In genomic region chr9:120988088-120988487, GRCm38 (mm10) we compare ENCODE assay signal across 14 mouse cellular contexts. TPM values are rescaled to one million over a fixed set of nuclear protein-coding genes. Genes with fewer than 3 reads are reported as not detected.
A peak's percentile ranks its signal among the peaks of the same experiment; 100 is the strongest.
DNase-seq lines count a peak whose midpoint lies in the region; ATAC-seq lines count a peak whose summit lies in the region.
"Had no signal": no experiment of that assay in that cellular context is flagged by ENCODE, and none has a peak within 500 bp of the region (broad histone marks: within the 10 kb centered on the region; RNA-seq: fewer than 3 reads in every experiment).

No protein-coding gene starts in this region.

- peak overlapping the region; percentile 46 for H3K4me2 ChIP-seq in heart, embryonic 14.5 days (ENCODE audit: low read length)
- no peak overlapping the region for H3K4me2 ChIP-seq in neural tube, embryonic 12.5 days (replicated peaks)
- peak overlapping the region; percentile 14; the same call in 1 of the 2 replicates for H3K4me2 ChIP-seq in intestine, embryonic 16.5 days (ENCODE audit: low read depth, low read length)
- H3K4me2 ChIP-seq: limb, embryonic 15.5 days had no signal

- H3K27me3 ChIP-seq in heart, embryonic 14.5 days (ENCODE audit: control insufficient read depth, insufficient read depth, low read length) = no peaks in the 10 kb centered on the region
- H3K27me3 ChIP-seq in neural tube, embryonic 12.5 days (replicated peaks) = no peaks in the 10 kb centered on the region
- H3K27me3 ChIP-seq in intestine, embryonic 16.5 days (replicated peaks; ENCODE audit: control insufficient read depth, insufficient read depth, low read length) = no peaks in the 10 kb centered on the region
- H3K27me3 ChIP-seq: limb, embryonic 15.5 days had no signal

- peak overlapping the region; percentile 59; the same call in 1 of the 2 replicates for H3K9ac ChIP-seq in heart, embryonic 14.5 days (ENCODE audit: low read length)
- no peak overlapping the region for H3K9ac ChIP-seq in neural tube, embryonic 12.5 days
- H3K9ac ChIP-seq in intestine, embryonic 16.5 days (ENCODE audit: low read depth, low read length) = 0 out of 2 replicates have a peak overlapping the region, but pooled peaks have one; percentile 49
- H3K9ac ChIP-seq: limb, embryonic 15.5 days had no signal

- no peak for DNase-seq in heart, adult 9 months (ENCODE audit: low spot score in 2 of 2)
- DNase-seq in neural tube, embryonic 10.5 days (ENCODE audit: extremely low spot score, low spot score) = no peak
- DNase-seq in adrenal gland, postnatal 36 days = no peak
- no peak for DNase-seq in layer of hippocampus, adult 8-10 months (ENCODE audit: low spot score in 2 of 2)
- DNase-seq: cerebellum, adult 9-10 months; kidney, postnatal 10 days; lung, postnatal 10 days; thymus, postnatal 14 days had no signal

- no peaks in the 10 kb centered on the region for H3K9me3 ChIP-seq in heart, embryonic 14.5 days (ENCODE audit: control insufficient read depth, low read length)
- H3K9me3 ChIP-seq in neural tube, embryonic 12.5 days = no peaks in the 10 kb centered on the region
- H3K9me3 ChIP-seq in intestine, embryonic 16.5 days (ENCODE audit: control insufficient read depth, low read length) = no peaks in the 10 kb centered on the region
- H3K9me3 ChIP-seq: limb, embryonic 15.5 days had no signal

- peaks cover 33 to 34% of the 10 kb centered on the region in 2 experiments for H3K4me1 ChIP-seq in heart, embryonic 14.5 days (ENCODE audit: control insufficient read depth in 2 of 2, insufficient read depth in 2 of 2, low read length in 2 of 2)
- H3K4me1 ChIP-seq in neural tube, embryonic 12.5 days = peaks cover 26% of the 10 kb centered on the region
- peaks cover 36% of the 10 kb centered on the region for H3K4me1 ChIP-seq in intestine, embryonic 16.5 days (ENCODE audit: control insufficient read depth, insufficient read depth, low read length)

- no peak overlapping the region for H3K4me3 ChIP-seq in heart, embryonic 14.5 days (ENCODE audit: control insufficient read depth in 1 of 2, insufficient read depth in 1 of 2, low read depth in 1 of 2, low read length in 2 of 2)
- H3K4me3 ChIP-seq in neural tube, embryonic 12.5 days = no peak overlapping the region
- H3K4me3 ChIP-seq in intestine, embryonic 16.5 days (ENCODE audit: low read length) = no peak overlapping the region
- H3K4me3 ChIP-seq: left cerebral cortex, adult 2 months; limb, embryonic 15.5 days had no signal

- WGBS in heart, embryonic 14.5 days = 36% methylated on average over 9 of the region's 9 CpGs
- 34% methylated on average over 9 of the region's 9 CpGs for WGBS in neural tube, embryonic 12.5 days
- WGBS in intestine, embryonic 16.5 days = 46% methylated on average over 9 of the region's 9 CpGs

- H3K27ac ChIP-seq in heart, embryonic 14.5 days (replicated peaks in 1 of 2; ENCODE audit: control insufficient read depth in 1 of 2, insufficient read depth in 1 of 2, low read depth in 2 of 2, low read length in 2 of 2) = 0 out of 4 replicates have a peak overlapping the region, but pooled peaks have one; percentile 8 to 41
- H3K27ac ChIP-seq in neural tube, embryonic 12.5 days = no peak overlapping the region
- H3K27ac ChIP-seq in intestine, embryonic 16.5 days (ENCODE audit: low read length) = peak overlapping the region; percentile 35
- H3K27ac ChIP-seq: left cerebral cortex, adult 2 months; limb, embryonic 15.5 days had no signal

- ATAC-seq in heart, embryonic 14.5 days (ENCODE audit: insufficient number of reproducible peaks, insufficient read depth, low FRiP score, low read depth) = 0 out of 2 replicates have a peak, but pooled peaks have one; percentile 27
- ATAC-seq in neural tube, embryonic 12.5 days (ENCODE audit: low FRiP score, low read depth) = peak; percentile 48; the same call in 1 of the 2 replicates
- ATAC-seq in intestine, embryonic 16.5 days = no peak
- ATAC-seq in monocyte, adult 5-6 weeks (replicated peaks; ENCODE audit: insufficient number of reproducible peaks, low FRiP score, low TSS enrichment, poor library complexity, severe bottlenecking) = no peak

- H3K36me3 ChIP-seq in heart, embryonic 14.5 days (ENCODE audit: control insufficient read depth, insufficient read depth, low read length) = 0 out of 2 replicates have a peak, but pooled peaks cover 2% of the 10 kb centered on the region
- H3K36me3 ChIP-seq in neural tube, embryonic 12.5 days = 0 out of 2 replicates have a peak, but pooled peaks cover 2% of the 10 kb centered on the region
- no peaks in the 10 kb centered on the region for H3K36me3 ChIP-seq in intestine, embryonic 16.5 days (ENCODE audit: control insufficient read depth, insufficient read depth, low read length)
- H3K36me3 ChIP-seq: limb, embryonic 15.5 days had no signal

RNA-seq across cellular contexts. Expression of gene Ctnnb1, which starts 59.1 kb away (rescaled TPM):
- polyA plus RNA-seq in heart, embryonic 14.5 days (2014; fragmentation: Nextera tagmentation; extraction: Ambion mirVana) = 436 and 437 TPM in 2 replicates
- 589 and 619 TPM in 2 replicates for polyA plus RNA-seq in neural tube, embryonic 12.5 days (2016; fragmentation: Nextera tagmentation; extraction: Ambion mirVana)
- polyA plus RNA-seq in intestine, embryonic 16.5 days (2015; fragmentation: Nextera tagmentation; extraction: Ambion mirVana) = 448 and 454 TPM in 2 replicates
- total RNA-seq in monocyte, adult 5-6 weeks (2017) = 355 to 477 TPM (median 465 TPM) in 3 replicates
- total RNA-seq in adrenal gland, postnatal 36 days (2021) = 1,000 to 10,000 TPM in 1 of 2 experiments, 100 to 1,000 TPM in 1; 873 to 1,015 TPM
- total RNA-seq in layer of hippocampus, adult 8-10 months (2022) = 100 to 1,000 TPM; 528 to 559 (median 551) TPM

Comparison
In these comparisons a context has a peak if more than half of its experiments do, and no peak if none do; other contexts are left out.
1. ATAC-seq: peak in heart, embryonic 14.5 days (single experiment) and neural tube, embryonic 12.5 days (single experiment); none in intestine, embryonic 16.5 days (single experiment) and monocyte, adult 5-6 weeks (single experiment).